Mouse (Mus musculus) brain, adult 2 months (tissue): ENCODE measurements around the gene Dlgap4.
A peak's percentile ranks its signal among the peaks of the same experiment; 100 is the strongest.

ENCODE experiments used
- DNase-seq: peaks from one replicate; pipeline ENCODE4 v3.0.0; 2011; ENCODE audit warnings: low read depth, low spot score

The Dlgap4 gene

GRCm38 (mm10) chr2:156658221-156658620, 44.7 kb downstream of the Dlgap4 start:
- DNase-seq = no peak

GRCm38 (mm10) chr2:156658751-156659150, 45.2 kb downstream of the Dlgap4 start:
- DNase-seq = peak; percentile 80

GRCm38 (mm10) chr2:156659981-156660380, 46.5 kb downstream of the Dlgap4 start:
- no peak for DNase-seq

- DNase-seq = peak; percentile 63
Measured at GRCm38 (mm10) chr2:156663162-156663561, 49.7 kb downstream of the Dlgap4 start.

- DNase-seq = peak; percentile 86
Measured at GRCm38 (mm10) chr2:156664407-156664806, 50.9 kb downstream of the Dlgap4 start.

- peak; percentile 79 for DNase-seq
Measured at GRCm38 (mm10) chr2:156664993-156665518, 51.6 kb downstream of the Dlgap4 start.

GRCm38 (mm10) chr2:156665620-156666196, 52.2 kb downstream of the Dlgap4 start:
- DNase-seq = no peak

- DNase-seq = peak; percentile 94
Measured at GRCm38 (mm10) chr2:156666231-156666630, 52.7 kb downstream of the Dlgap4 start.

GRCm38 (mm10) chr2:156667290-156667689, 53.8 kb downstream of the Dlgap4 start:
- peak; percentile 63 for DNase-seq

GRCm38 (mm10) chr2:156668625-156669024, 55.1 kb downstream of the Dlgap4 start:
- no peak for DNase-seq

- DNase-seq = peak; percentile 95
Measured at GRCm38 (mm10) chr2:156673307-156673706, 59.8 kb downstream of the Dlgap4 start.

- DNase-seq = peak; percentile 78
Measured at GRCm38 (mm10) chr2:156673881-156674669, 60.6 kb downstream of the Dlgap4 start.

GRCm38 (mm10) chr2:156676885-156677284, 63.4 kb downstream of the Dlgap4 start:
- no peak for DNase-seq

GRCm38 (mm10) chr2:156678112-156678511, 64.6 kb downstream of the Dlgap4 start:
- peak; percentile 93 for DNase-seq

GRCm38 (mm10) chr2:156682965-156683364, 69.5 kb downstream of the Dlgap4 start:
- DNase-seq = peak; percentile 79

- peak; percentile 74 for DNase-seq
Measured at GRCm38 (mm10) chr2:156685999-156686398, 72.5 kb downstream of the Dlgap4 start.

- DNase-seq = no peak
Measured at GRCm38 (mm10) chr2:156686754-156687153, 73.2 kb downstream of the Dlgap4 start.

GRCm38 (mm10) chr2:156688604-156689003, 75.1 kb downstream of the Dlgap4 start:
- no peak for DNase-seq

- no peak for DNase-seq
Measured at GRCm38 (mm10) chr2:156690833-156691232, 77.3 kb downstream of the Dlgap4 start.

GRCm38 (mm10) chr2:156691746-156692145, 78.2 kb downstream of the Dlgap4 start:
- DNase-seq = no peak

GRCm38 (mm10) chr2:156693241-156693807, 79.8 kb downstream of the Dlgap4 start:
- DNase-seq = no peak

- DNase-seq = peak; percentile 78
Measured at GRCm38 (mm10) chr2:156697261-156697660, 83.8 kb downstream of the Dlgap4 start.
